Mouse (Mus musculus) small intestine, adult 2 months (tissue): ENCODE measurements around the gene Mtln. TPM values are rescaled to one million over a fixed set of nuclear protein-coding genes. Genes with fewer than 3 reads are reported as not detected.

ENCODE experiments used
- H3K27ac ChIP-seq: fragments of 200-500 bp; 2 replicates; pipeline ENCODE4 v1.5.1; 2012; ENCODE audit warnings: low read depth, low read length, control low read depth, inconsistent platforms; ENCODE audit not compliant: insufficient read depth
- H3K27me3 ChIP-seq: fragments of 200-500 bp; 2 replicates; pipeline ENCODE4 v1.6.1; 2012; ENCODE audit warnings: mild to moderate bottlenecking, moderate library complexity, low read length, inconsistent platforms; ENCODE audit not compliant: control insufficient read depth, insufficient read depth
- H3K36me3 ChIP-seq: fragments of 200-500 bp; 2 replicates; pipeline ENCODE4 v1.6.1; 2012; ENCODE audit warnings: mild to moderate bottlenecking, low read length, control low read depth, inconsistent platforms; ENCODE audit not compliant: control insufficient read depth, insufficient read depth
- H3K4me1 ChIP-seq: fragments of 200-500 bp; 2 replicates; pipeline ENCODE4 v1.6.1; 2012; ENCODE audit warnings: low read length, inconsistent platforms, mixed read lengths; ENCODE audit not compliant: control insufficient read depth, insufficient read depth, insufficient read length
- H3K4me3 ChIP-seq: fragments of 200-500 bp; 2 replicates; pipeline ENCODE4 v1.5.1; 2012; ENCODE audit warnings: low read depth, mild to moderate bottlenecking, control low read depth, inconsistent platforms, low read length, moderate library complexity
- CTCF ChIP-seq: fragments of 200-500 bp; IDR thresholded peaks from 2 replicates; pipeline ENCODE4 v1.5.1; 2012; ENCODE audit warnings: low read depth, mild to moderate bottlenecking, control low read depth, inconsistent platforms, low read length, moderate library complexity, mixed read lengths; ENCODE audit not compliant: insufficient replicate concordance, insufficient read length; ENCODE audit errors: extremely low read depth
- POLR2A ChIP-seq: fragments of 200-500 bp; IDR thresholded peaks from 2 replicates; pipeline ENCODE4 v1.6.1; 2012; ENCODE audit warnings: low read depth, mild to moderate bottlenecking, control low read depth, inconsistent platforms, low read length, moderate library complexity
- WGBS: fragments of 180-500 bp; shearing (Covaris S2); methylation state at CpG from one replicate; pipeline ENCODE4 v1.1.7; 2018; 5-methylcytosine and 5-hydroxymethylcytosine counted together
- polyA plus RNA-seq: library from polyadenylated mRNA; depleted of rRNA; stranded (reverse); fragments of >200 nt; gene quantifications from 2 replicates; pipeline ENCODE4 v1.2.3, GENCODE M21; 2012; rRNA removed

Gene Mtln
- polyA plus RNA-seq: 55.9 and 60.7 TPM in 2 replicates

DNA sequence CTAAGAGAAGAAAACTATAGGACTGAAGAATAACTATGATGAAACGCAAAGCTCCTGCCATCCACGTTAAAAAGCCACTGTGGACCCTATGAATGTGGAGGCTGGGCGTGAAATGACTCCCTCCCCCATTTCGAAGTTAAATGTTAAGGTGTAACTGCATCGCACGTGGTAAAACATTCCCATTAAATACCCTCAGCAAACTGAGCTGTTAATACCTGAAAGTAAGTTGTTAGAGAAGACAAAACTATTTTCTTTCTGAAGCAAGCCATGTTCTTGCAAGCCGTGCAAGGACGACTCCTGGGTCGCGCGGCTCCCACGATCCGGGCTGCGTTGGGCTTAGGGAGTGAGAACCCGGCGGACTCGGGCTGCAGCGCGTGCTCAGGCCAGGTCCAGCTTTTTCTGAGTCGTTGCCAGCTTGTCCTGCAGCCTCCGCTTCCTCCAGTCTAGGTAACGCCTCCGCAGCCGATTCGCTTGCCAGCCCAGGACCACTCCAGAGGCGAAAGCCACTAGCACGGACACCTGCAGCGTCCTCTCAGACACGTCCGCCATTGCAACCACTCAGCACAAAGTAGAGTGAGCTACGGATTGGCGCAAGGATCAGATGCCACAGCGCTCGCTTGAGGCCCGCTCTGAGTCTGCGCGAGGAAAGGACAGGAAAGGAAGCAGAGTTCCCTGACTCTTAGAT is at the start of gene Mtln:
Gene Mtln, minus strand, starts transcription at position 570 of the 685 bp plus-strand sequence.
- Histone ChIP-seq H3K27ac (peak within 1 kb of the TSS; percentile 28), H3K27me3 (no peaks in the 10 kb centered on the region), H3K4me3 (peak within 1 kb of the TSS; percentile 84), H3K36me3 (no peaks in the 10 kb centered on the region), H3K4me1 (peaks cover 4% of the 10 kb centered on the region; the same call in 1 of the 2 replicates)
- TF ChIP-seq CTCF (no peak), POLR2A (peak; percentile 71; the same call in 1 of the 2 replicates)
- under 1% methylated on average over 37 of the region's 37 CpGs for WGBS

DNA sequence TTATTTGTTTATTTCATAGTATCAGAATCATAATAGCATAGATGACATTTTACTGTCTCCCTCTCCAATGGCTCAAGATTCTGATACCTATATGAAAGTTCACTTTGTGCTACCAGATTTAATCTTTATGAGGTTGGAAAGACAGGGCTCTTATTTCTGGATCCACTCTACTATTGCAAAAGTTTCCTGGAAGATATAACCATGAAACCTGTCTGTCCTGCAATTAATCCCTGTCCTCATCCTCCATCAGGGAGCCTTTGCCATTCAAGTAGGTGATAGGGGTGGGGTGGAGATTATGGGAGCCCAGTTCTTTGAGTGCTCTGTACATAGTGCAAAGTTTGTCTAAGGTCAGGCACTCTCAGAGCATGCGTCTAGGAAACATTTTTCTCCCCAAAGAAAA is 49.1 kb upstream of the Mtln start:
- no peaks in the 10 kb centered on the region for H3K36me3 ChIP-seq
- no peak overlapping the region for H3K27ac ChIP-seq
- 34% methylated on average over 1 of the region's 1 CpGs for whole genome bisulfite sequencing
- no peaks in the 10 kb centered on the region for H3K4me1 ChIP-seq
- H3K4me3 ChIP-seq: no peak overlapping the region
- H3K27me3 ChIP-seq: peaks cover 24% of the 10 kb centered on the region
- TF ChIP-seq POLR2A (no peak), CTCF (no peak)

DNA sequence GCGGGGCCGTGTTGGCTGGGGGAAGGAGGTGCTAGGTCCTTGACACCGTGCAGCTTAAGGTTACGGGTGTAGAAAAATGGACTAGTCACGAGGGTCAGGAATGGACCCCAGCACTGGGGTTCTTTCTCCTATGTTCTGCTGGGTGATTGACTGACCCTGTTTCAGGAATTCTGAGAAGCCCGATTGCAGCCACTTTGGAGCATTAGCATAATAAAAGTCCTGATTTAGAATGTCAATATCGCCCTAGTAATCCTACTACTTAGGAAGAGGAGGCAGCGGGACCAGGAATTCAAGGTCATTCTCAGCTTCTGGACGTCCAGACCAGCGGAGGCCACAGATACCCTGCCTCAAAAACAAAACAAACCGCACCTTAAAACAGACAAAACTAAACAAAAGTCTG is 47.1 kb upstream of the Mtln start:
- TF ChIP-seq POLR2A (no peak), CTCF (no peak)
- Histone ChIP-seq H3K27ac (no peak overlapping the region), H3K27me3 (peaks cover 24% of the 10 kb centered on the region), H3K4me1 (no peaks in the 10 kb centered on the region), H3K36me3 (no peaks in the 10 kb centered on the region), H3K4me3 (no peak overlapping the region)
- 16% methylated on average over 11 of the region's 11 CpGs for WGBS

DNA sequence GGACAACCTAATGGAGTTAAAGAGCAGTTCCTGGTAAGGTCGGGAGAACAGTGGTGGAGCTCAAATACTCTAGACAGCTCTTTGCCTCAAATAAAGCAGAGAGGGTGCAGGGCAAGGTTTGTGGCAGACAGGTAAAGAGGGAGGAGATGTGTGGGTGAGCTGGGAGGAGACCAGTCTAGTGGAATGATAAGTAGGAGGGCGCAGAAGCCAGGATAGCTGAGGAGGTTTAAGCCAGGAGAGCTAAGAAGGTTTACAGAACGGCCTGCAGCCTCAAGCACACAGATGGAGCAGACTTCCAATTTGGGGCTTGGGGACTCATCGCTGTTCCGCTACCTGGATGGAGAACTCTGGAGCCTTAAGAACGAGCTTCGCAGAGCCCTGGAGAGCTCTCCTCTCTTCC is 46.3 kb upstream of the Mtln start, which contains the start of gene Acoxl:
Gene Acoxl, plus strand, starts transcription at position 301 of the 400 bp plus-strand sequence.
- no peaks in the 10 kb centered on the region for H3K36me3 ChIP-seq
- TF ChIP-seq CTCF (no peak), POLR2A (no peak)
- H3K27me3 ChIP-seq: peaks cover 24% of the 10 kb centered on the region
- H3K4me3 ChIP-seq: no peak within 1 kb of the TSS
- WGBS: 50% methylated on average over 7 of the region's 7 CpGs
- H3K27ac ChIP-seq: no peak within 1 kb of the TSS
- no peaks in the 10 kb centered on the region for H3K4me1 ChIP-seq

DNA sequence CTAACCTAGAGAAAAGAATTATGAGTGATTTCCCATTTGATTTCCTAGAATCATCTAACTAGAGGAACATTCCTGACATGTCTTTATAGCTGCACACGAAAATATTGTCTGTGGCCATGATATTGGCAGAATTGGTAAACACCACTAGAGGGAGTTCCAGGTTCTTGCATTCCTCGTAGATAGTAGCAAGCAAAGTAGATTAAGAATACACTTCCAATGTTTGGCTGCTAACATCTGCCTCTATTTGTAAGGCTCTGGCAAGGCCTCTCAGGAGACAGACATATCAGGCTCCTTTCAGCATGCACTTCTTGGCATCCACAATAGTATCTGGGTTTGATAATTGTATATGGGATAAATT is 40.5 kb upstream of the Mtln start:
- no peak overlapping the region for H3K27ac ChIP-seq
- no peaks in the 10 kb centered on the region for H3K36me3 ChIP-seq
- no peaks in the 10 kb centered on the region for H3K4me1 ChIP-seq
- no peak overlapping the region for H3K4me3 ChIP-seq
- 6% methylated on average over 2 of the region's 2 CpGs for WGBS
- H3K27me3 ChIP-seq: no peaks in the 10 kb centered on the region
- no peak for TF ChIP-seq CTCF
- TF ChIP-seq POLR2A: no peak

DNA sequence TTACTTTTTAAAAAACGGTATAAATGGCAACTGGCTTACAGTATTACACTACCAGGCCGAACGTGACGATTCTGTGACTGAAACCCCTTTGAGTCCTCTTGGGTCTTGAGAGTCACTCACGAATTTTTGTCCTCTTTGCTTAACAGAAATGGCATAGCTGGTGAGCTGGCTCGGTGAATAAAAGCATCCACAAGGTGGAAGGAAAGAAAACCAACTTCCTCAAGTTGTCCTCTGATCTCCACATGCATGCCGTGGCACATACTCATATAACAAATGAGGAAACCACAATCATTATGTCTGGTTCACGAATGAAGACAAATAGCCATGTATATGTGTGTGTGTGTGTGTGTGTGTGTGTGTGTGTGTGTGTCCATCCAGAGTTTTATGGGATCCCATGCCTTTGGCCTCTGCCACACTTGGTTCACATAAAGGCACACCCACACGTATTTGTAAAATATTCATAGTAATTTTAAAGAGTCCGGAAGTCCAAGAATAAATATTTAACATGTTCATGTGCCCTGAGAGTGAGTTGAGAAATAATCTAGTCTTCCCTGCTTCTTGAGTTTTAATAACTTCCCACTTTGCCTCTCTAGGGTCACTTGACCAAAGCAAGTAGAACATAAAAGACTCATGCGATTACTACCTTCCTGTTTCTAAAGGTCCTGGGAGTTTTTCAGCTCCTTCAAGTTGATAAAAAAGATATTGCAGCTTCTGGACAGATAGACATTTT is 40.0 kb upstream of the Mtln start:
- peak overlapping the region; percentile 67; the same call in 1 of the 2 replicates for H3K4me3 ChIP-seq
- no peak for TF ChIP-seq CTCF
- no peak for TF ChIP-seq POLR2A
- no peaks in the 10 kb centered on the region; the same call in 1 of the 2 replicates for H3K36me3 ChIP-seq
- no peak overlapping the region for H3K27ac ChIP-seq
- H3K27me3 ChIP-seq: no peaks in the 10 kb centered on the region
- 20% methylated on average over 11 of the region's 11 CpGs for WGBS
- H3K4me1 ChIP-seq: no peaks in the 10 kb centered on the region
